Mouse (Mus musculus) midbrain, embryonic 14.5 days (tissue): ENCODE results near the gene Nop16. TPM values are rescaled to one million over a fixed set of nuclear protein-coding genes. Genes with fewer than 3 reads are reported as not detected.

Source experiments
- ATAC-seq: fragments of 200-750 bp; cut with Nextera tagmentation; 2 replicates; pipeline ENCODE4 v1.8.0; 2017; ENCODE audit warnings: moderate number of reproducible peaks, moderate library complexity; ENCODE audit not compliant: low FRiP score, low TSS enrichment
- DNase-seq: peaks from one replicate; pipeline ENCODE4 v3.0.0-alpha.2; 2015
- H3K27ac ChIP-seq: fragments of 300-500 bp; sonication (generic); replicated peaks from 2 replicates; pipeline ENCODE4 v1.5.1; 2014; ENCODE audit warnings: mild to moderate bottlenecking, low read depth, low read length, moderate library complexity
- H3K27me3 ChIP-seq: fragments of 300-500 bp; sonication (generic); 2 replicates; pipeline ENCODE4 v1.6.1; 2014; ENCODE audit warnings: low read length, control low read depth, mixed read lengths; ENCODE audit not compliant: control insufficient read depth, insufficient read depth
- H3K36me3 ChIP-seq: fragments of 300-500 bp; sonication (generic); 2 replicates; pipeline ENCODE4 v1.6.1; 2014; ENCODE audit warnings: low read length, control low read depth; ENCODE audit not compliant: control insufficient read depth, insufficient read depth
- H3K4me1 ChIP-seq: fragments of 300-500 bp; sonication (generic); 2 replicates; pipeline ENCODE4 v1.6.1; 2014; ENCODE audit warnings: mild to moderate bottlenecking, antibody characterized with exemption, low read length, control low read depth; ENCODE audit not compliant: control insufficient read depth, insufficient read depth
- H3K4me2 ChIP-seq: fragments of 300-500 bp; sonication (generic); 2 replicates; pipeline ENCODE4 v1.6.1; 2014; ENCODE audit warnings: mild to moderate bottlenecking, low read length, moderate library complexity
- H3K4me3 ChIP-seq: fragments of 300-500 bp; sonication (generic); replicated peaks from 2 replicates; pipeline ENCODE4 v1.5.1; 2014; ENCODE audit warnings: low read depth, low read length
- H3K9ac ChIP-seq: fragments of 300-500 bp; sonication (generic); replicated peaks from 2 replicates; pipeline ENCODE4 v1.6.1; 2014; ENCODE audit warnings: mild to moderate bottlenecking, low read length, moderate library complexity
- H3K9me3 ChIP-seq: fragments of 300-500 bp; sonication (generic); 2 replicates; pipeline ENCODE4 v1.6.1; 2016; ENCODE audit warnings: low read length, control low read depth, mixed read lengths; ENCODE audit not compliant: control insufficient read depth
- WGBS: fragments of 180-500 bp; shearing (Covaris S2); extraction: QIAGEN DNeasy Blood & Tissue Kit; methylation state at CpG from one replicate; pipeline ENCODE4 v1.1.7; 2014; 5-methylcytosine and 5-hydroxymethylcytosine counted together
- polyA plus RNA-seq: library from polyadenylated mRNA; unstranded; fragments of >200 nt; fragmentation: Nextera tagmentation; extraction: Ambion mirVana; gene quantifications from 2 replicates; pipeline ENCODE4 v1.2.1, GENCODE M21; 2014

Gene Nop16
- polyA plus RNA-seq, 1 experiment from 2014 or later: 36.5 TPM

DNA sequence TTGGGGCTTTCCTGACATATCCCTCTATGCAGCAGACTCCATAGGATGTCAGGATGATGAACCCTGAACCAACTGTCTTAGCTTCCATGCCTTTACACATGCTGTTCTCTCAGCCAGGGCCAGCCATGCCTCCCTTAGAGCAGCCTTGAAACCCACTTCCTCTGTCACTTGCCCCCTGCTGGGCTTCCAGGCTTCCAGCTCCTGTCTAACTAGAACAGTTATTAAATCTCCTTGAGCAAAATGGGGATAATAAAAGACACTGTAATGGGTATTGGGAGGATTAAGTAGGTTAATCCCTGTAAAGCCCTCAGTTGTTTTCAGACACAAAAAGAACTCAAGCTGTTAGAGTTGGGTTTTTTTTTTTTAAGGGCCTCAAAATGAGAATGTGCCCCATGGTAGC is 13.6 kb upstream of the Nop16 start:
- no peak overlapping the region for H3K9ac ChIP-seq

DNA sequence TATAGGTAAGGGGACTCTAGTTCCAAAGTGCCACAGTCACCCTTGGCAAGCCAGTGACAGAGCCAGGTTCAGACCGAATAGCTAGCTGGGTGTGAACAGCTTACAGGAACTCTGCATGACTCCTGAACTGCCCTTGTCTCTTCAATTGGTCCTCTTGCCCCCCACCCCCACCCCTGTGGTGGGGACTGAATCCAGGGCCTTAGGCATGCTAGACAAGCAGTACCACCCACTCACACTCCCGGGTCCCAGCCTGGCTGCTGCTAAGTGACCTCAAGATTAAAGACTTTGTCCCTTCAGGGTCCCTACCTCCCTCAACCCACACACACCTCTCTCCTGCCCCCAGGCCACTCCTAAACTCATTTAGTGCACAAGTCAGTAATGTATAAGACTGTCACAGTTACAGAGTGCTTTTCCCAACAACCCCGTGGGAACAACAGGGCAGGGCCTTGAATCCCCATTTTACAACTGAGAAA is 12.8 kb upstream of the Nop16 start:
- WGBS: 71% methylated on average over 3 of the region's 3 CpGs
- Histone ChIP-seq H3K27me3 (no peaks in the 10 kb centered on the region), H3K36me3 (peaks cover 27% of the 10 kb centered on the region), H3K4me2 (no peak overlapping the region), H3K9me3 (no peaks in the 10 kb centered on the region), H3K4me3 (no peak overlapping the region), H3K4me1 (no peaks in the 10 kb centered on the region), H3K9ac (no peak overlapping the region), H3K27ac (no peak overlapping the region)
- ATAC-seq (no peak), DNase-seq (no peak)

More for the DNA sequence above, 13.6 kb upstream of the Nop16 start:
- Histone ChIP-seq H3K4me1 (peaks cover 4% of the 10 kb centered on the region), H3K9me3 (no peaks in the 10 kb centered on the region), H3K27ac (no peak overlapping the region), H3K4me3 (no peak overlapping the region), H3K36me3 (peaks cover 19% of the 10 kb centered on the region), H3K4me2 (no peak overlapping the region), H3K27me3 (no peaks in the 10 kb centered on the region)
- DNase-seq (peak; percentile 46), ATAC-seq (no peak)

DNA sequence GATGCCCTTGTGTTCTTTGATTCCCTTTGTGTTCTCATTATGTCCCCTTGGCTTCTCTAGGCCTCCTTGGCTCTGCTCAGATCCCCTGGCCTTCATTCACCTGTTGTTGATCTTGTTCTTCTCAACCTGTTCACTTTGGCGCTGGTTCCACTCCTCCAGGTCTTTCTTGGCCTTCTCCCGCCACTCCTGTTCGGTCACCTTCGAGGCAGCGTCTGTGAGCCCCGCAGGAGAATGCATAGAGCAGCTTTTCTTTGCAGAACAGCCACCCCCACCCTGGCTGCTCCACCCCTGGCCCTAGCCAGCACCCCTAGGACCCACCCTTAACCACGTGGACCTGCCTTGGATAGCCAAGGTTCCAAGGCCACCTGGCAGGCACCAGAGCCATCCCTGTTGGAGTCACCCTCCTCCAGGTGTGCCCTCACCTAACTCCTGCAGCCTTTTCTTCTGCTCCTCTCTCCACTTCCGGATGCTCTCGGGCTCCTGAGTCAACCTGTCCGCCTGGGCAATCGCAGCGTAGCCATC is 8.8 kb upstream of the Nop16 start:
- WGBS: 90% methylated on average over 12 of the region's 12 CpGs
- Histone ChIP-seq H3K36me3 (peaks cover 35% of the 10 kb centered on the region), H3K9ac (no peak overlapping the region), H3K4me1 (no peaks in the 10 kb centered on the region), H3K27ac (no peak overlapping the region), H3K9me3 (no peaks in the 10 kb centered on the region), H3K4me2 (no peak overlapping the region), H3K27me3 (no peaks in the 10 kb centered on the region), H3K4me3 (no peak overlapping the region)
- DNase-seq (no peak), ATAC-seq (no peak)

DNA sequence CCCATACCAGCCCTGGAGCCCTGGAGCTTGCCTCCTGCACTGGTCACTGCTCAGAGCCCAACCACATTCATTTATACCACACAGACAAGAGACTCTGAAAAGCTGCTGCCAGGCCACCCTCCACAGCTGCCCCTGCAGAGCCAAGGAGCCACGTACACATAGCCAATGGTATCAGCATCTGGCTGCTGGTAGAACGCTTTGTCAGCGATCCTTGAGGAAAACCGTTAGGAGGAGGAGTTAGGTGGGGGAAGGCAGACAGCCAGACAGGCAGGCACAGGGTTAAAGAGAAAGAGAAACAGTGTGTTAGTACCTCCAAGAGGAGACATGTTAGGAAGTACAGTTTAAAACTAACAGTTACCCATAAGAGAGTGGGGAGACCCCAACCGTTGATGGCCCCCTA is 7.0 kb upstream of the Nop16 start:
- Histone ChIP-seq H3K27ac (no peak overlapping the region), H3K36me3 (peaks cover 41% of the 10 kb centered on the region), H3K4me1 (no peaks in the 10 kb centered on the region), H3K9me3 (no peaks in the 10 kb centered on the region), H3K4me3 (no peak overlapping the region), H3K27me3 (no peaks in the 10 kb centered on the region), H3K4me2 (no peak overlapping the region), H3K9ac (no peak overlapping the region)
- 68% methylated on average over 5 of the region's 5 CpGs for WGBS
- ATAC-seq (no peak), DNase-seq (no peak)

DNA sequence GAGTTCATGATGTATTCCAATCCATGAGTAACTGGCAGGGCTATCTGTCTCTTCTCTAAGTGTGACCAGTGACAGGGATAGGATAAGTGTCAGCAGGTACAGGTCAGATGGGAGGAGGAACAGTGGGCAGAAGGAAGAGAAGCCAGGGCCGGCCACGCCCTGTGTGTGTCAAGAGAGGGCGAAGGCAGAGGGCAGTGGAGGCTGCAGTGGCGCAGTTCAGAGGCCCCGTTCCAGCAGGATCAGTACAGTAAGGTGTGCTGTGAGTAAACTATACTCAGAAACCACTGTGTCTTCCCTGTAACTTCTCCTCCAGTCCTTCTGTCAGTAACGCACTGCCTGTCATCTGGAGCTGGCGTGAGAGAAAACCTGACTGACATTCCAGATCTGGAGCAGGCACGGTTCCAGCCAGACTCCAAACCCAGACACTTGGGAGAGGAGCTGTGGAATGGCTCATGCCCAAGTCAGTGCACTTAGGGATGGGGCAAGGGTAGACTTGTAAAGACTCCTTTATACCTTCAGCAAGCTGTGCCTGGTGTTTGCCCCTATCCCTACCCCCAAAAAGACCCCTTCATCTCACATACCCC is 6.3 kb upstream of the Nop16 start:
- Histone ChIP-seq H3K9me3 (no peaks in the 10 kb centered on the region), H3K36me3 (peaks cover 41% of the 10 kb centered on the region), H3K27ac (no peak overlapping the region), H3K4me3 (no peak overlapping the region), H3K9ac (no peak overlapping the region), H3K4me2 (no peak overlapping the region), H3K4me1 (peaks cover 5% of the 10 kb centered on the region; the same call in 1 of the 2 replicates), H3K27me3 (no peaks in the 10 kb centered on the region)
- 86% methylated on average over 8 of the region's 8 CpGs for WGBS
- DNase-seq (no peak), ATAC-seq (no peak)

DNA sequence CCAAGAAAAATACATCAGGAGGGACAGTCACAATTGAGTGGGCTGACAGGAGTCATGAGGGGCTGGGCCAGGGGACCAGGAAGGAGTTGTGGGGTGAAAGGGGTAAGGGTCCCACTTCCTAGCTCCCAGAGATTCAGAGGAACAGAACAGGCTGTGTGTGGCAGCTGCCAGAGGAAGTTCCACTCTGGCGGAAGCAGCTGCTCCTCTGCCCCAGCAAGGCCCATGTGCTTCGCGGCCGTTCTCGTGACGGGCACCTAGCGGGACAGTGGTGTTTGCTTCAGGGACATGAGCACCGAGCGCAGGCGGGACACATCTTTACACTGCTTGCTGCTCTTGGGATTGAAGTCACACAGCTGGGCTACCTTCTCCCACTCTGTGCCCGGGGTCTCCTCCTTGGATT is 3.7 kb upstream of the Nop16 start:
- H3K4me3 ChIP-seq: no peak overlapping the region
- no peaks in the 10 kb centered on the region for H3K27me3 ChIP-seq
- peaks cover 15% of the 10 kb centered on the region for H3K4me1 ChIP-seq
- DNase-seq (no peak), ATAC-seq (no peak)
- no peak overlapping the region for H3K4me2 ChIP-seq
- WGBS: 87% methylated on average over 11 of the region's 11 CpGs
- H3K27ac ChIP-seq: no peak overlapping the region
- H3K9ac ChIP-seq: no peak overlapping the region
- no peaks in the 10 kb centered on the region for H3K9me3 ChIP-seq
- H3K36me3 ChIP-seq: peaks cover 33% of the 10 kb centered on the region

DNA sequence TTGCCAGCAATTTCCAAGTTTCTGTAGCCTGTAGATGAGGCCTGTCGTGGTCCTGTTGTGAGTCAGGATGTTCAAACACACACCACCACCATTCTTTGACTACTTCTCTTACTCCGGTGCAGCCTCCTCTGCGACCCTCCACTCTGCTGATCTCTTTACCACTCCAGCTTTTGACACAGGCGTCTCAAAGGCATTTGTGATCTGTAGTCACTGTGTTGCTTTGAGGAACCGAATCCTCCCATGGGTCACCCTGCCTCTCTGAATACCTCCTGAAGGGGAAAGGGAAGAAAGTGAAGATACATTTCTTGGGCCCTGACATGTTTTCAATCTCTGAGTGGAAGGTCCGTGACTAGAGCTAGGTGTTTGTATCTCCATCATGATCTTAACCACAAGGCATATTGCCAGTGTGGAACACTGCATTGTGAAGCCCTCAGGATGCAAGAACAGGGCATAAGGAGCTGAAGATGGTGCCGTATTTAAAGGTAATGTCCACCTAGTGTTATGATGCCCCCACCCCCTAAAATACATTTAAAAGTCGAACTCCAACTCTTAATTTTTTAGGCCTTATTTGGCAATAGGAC is 2.0 kb upstream of the Nop16 start:
- no peak overlapping the region for H3K9ac ChIP-seq
- H3K27me3 ChIP-seq: no peaks in the 10 kb centered on the region
- ATAC-seq: no peak
- H3K4me2 ChIP-seq: peak overlapping the region; percentile 74
- WGBS: 92% methylated on average over 8 of the region's 8 CpGs
- peaks cover 34% of the 10 kb centered on the region for H3K36me3 ChIP-seq
- peaks cover 19% of the 10 kb centered on the region for H3K4me1 ChIP-seq
- no peaks in the 10 kb centered on the region for H3K9me3 ChIP-seq
- no peak for DNase-seq
- H3K4me3 ChIP-seq: no peak overlapping the region; the same call in 1 of the 2 replicates
- H3K27ac ChIP-seq: no peak overlapping the region

DNA sequence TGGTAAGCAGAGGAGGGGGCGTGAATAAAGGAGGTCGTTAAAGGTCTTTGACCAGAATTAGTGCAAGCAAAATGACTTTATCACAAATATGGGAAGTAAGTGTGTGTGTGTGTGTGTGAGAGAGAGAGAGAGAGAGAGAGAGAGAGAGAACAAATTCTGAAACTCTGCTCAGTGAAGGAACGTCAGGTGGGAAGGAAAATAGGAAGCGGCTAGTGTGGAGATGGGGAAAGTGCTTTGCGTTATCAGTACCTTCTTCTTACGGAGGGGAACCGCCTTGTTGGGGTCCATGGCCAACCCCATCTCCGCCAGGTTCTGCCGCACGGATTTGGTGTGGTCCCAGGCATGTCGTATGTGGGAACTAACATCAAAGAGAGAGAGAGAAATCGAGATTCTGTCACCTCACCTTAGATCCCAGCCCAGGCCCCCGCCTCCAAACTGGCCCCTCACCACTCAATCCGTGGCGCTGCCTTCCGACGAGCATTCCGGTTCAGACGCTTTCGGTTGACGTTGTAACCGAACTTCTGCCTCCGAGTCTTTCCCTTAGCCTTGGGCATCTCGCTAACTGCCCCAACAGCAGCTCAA is 385 bp downstream of the Nop16 start:
- peaks cover 43% of the 10 kb centered on the region for H3K36me3 ChIP-seq

DNA sequence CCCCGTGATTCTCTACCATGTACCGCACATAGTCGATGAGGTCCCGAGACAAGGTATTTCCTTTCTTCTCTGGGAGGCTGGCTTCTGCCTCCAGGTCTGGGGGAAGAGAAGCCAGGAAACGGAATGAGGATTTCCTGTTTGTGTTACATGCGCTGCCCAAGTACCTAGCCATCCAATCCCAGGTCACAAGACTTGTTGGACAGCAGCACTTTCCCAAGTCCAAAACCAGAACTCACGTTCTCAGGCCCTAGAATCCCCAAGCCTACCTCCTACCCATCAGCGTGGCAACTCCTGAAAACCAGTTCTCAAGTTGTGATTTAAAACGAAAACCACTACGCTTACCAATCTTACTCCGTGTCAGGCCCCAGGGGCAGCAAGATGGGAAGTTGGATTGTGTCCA is 4.1 kb downstream of the Nop16 start:
- WGBS: 97% methylated on average over 11 of the region's 11 CpGs
- no peaks in the 10 kb centered on the region for H3K9me3 ChIP-seq
- DNase-seq: no peak
- no peak overlapping the region for H3K9ac ChIP-seq
- no peak overlapping the region for H3K27ac ChIP-seq
- no peak for ATAC-seq
- no peak overlapping the region for H3K4me3 ChIP-seq
- no peaks in the 10 kb centered on the region for H3K27me3 ChIP-seq
- H3K36me3 ChIP-seq: peaks cover 70% of the 10 kb centered on the region
- H3K4me2 ChIP-seq: no peak overlapping the region
- peaks cover 11% of the 10 kb centered on the region for H3K4me1 ChIP-seq

More for the DNA sequence above, 385 bp downstream of the Nop16 start:
- DNase-seq (no peak), ATAC-seq (peak; percentile 35)
- Histone ChIP-seq H3K27ac (no peak overlapping the region), H3K4me1 (peaks cover 19% of the 10 kb centered on the region), H3K4me3 (peak overlapping the region; percentile 80), H3K9me3 (no peaks in the 10 kb centered on the region), H3K27me3 (no peaks in the 10 kb centered on the region), H3K4me2 (peak overlapping the region; percentile 74), H3K9ac (peak overlapping the region; percentile 55)
- WGBS: 2% methylated on average over 24 of the region's 24 CpGs
